Mouse (Mus musculus) spleen, postnatal 10 days (tissue): Measurements from ENCODE around the gene Gm4985.
"Not testable (repeated sequence)": the region's sequence is repeated elsewhere in the genome, so short reads cannot be mapped to it uniquely, and the experiment has no call there.

ENCODE experiments used
- DNase-seq, 2 experiments: peaks; one replicate each; pipeline ENCODE4 v3.0.0; 2021 to 2022; ENCODE audit warnings: low spot score in 2 of 2

Gene Gm4985

DNA sequence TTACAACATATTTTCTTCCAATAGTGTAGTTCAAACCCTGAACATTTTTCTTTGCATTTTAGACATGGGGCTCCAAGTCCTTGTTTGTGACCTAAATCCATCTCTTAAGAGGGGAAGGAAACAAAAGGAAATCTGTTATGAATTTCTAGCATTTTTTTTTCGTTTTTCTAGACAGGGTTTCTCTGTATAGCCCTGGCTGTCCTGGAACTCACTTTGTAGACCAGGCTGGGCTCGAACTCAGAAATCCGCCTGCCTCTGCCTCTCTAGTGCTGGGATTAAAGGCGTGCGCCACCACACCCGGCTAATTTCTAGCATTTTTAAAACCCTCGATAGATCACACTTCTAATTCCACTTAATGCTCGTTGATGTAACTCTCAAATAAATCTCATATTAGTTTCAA is at the start of gene Gm4985:
Gene Gm4985 (minus strand): TSS at position 101 of the 400 bp plus-strand sequence.
- not testable (repeated sequence) for DNase-seq

DNA sequence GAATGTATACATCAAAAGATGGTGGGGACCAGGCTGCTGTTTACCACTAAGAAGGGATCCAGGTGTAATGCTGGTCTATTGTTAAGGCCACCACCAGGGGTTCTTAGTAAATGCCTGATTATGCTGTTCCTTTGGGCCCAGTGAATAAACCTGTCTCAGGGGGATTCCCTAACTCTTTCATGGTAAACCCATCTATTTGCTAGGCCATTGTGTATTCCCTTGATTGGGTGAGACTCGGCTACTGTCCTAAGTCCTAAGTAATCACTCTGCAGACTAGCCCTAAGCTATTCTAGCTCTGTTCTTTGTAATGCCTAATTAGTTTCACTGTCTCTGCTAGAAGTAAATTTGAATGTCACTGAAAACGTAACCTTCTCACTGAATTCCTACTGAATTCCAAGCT is 4.6 kb downstream of the Gm4985 start:
- no peak for DNase-seq
